Mouse (Mus musculus) ES-E14 (cell line): Measurements from ENCODE around the gene Mea1. TPM values are rescaled to one million over a fixed set of nuclear protein-coding genes. Genes with fewer than 3 reads are reported as not detected.

ENCODE experiments used
- DNase-seq: peaks from one replicate; pipeline ENCODE4 v3.0.0-alpha.2; 2013; ENCODE audit warnings: low read depth, low spot score
- H3K27ac ChIP-seq: 2 replicates; pipeline ENCODE4 v1.5.1; 2012; ENCODE audit warnings: low read depth, mild to moderate bottlenecking, low read length, moderate library complexity, mixed read lengths; ENCODE audit not compliant: poor library complexity, insufficient read depth, severe bottlenecking
- H3K36me3 ChIP-seq: 2 replicates; pipeline ENCODE4 v1.6.1; 2012; ENCODE audit warnings: mild to moderate bottlenecking, low read length, moderate library complexity, mixed read lengths; ENCODE audit not compliant: control insufficient read depth, poor library complexity, insufficient read depth, severe bottlenecking
- H3K4me1 ChIP-seq, 2 experiments: fragments of 150-350 bp in 1 of 2; sonication (generic) in 1 of 2; 2 replicates each; pipeline ENCODE4 v1.6.1; 2012; ENCODE audit warnings: low read length in 2 of 2, mild to moderate bottlenecking in 1 of 2, mixed read lengths in 1 of 2; ENCODE audit not compliant: control insufficient read depth in 2 of 2, insufficient read depth in 2 of 2, poor library complexity in 1 of 2
- H3K4me3 ChIP-seq, 2 experiments: fragments of 150-350 bp in 1 of 2; sonication (generic) in 1 of 2; 2 replicates each; pipeline ENCODE4 v1.5.1; 2012; ENCODE audit warnings: low read length in 2 of 2, low read depth in 1 of 2, mild to moderate bottlenecking in 1 of 2, mixed read lengths in 1 of 2; ENCODE audit not compliant: insufficient read depth in 1 of 2, poor library complexity in 1 of 2, severe bottlenecking in 1 of 2
- H3K9ac ChIP-seq: 2 replicates; pipeline ENCODE4 v1.6.1; 2012; ENCODE audit warnings: low read depth, mild to moderate bottlenecking, low read length, mixed read lengths; ENCODE audit not compliant: poor library complexity, insufficient read depth, severe bottlenecking
- H3K9me3 ChIP-seq: fragments of 150-350 bp; sonication (generic); 2 replicates; pipeline ENCODE4 v1.6.1; 2012; ENCODE audit warnings: low read depth, mild to moderate bottlenecking, low read length; ENCODE audit not compliant: control insufficient read depth, insufficient read depth
- CHD2 ChIP-seq: IDR thresholded peaks from 2 replicates; pipeline ENCODE4 v1.6.1; 2014; ENCODE audit warnings: mild to moderate bottlenecking, low read depth, low read length, inconsistent platforms
- HCFC1 ChIP-seq: IDR thresholded peaks from 2 replicates; pipeline ENCODE4 v1.6.1; 2012; ENCODE audit warnings: low read length, inconsistent platforms, borderline replicate concordance; ENCODE audit not compliant: insufficient read depth
- MAFK ChIP-seq: IDR thresholded peaks from 2 replicates; pipeline ENCODE4 v1.6.1; 2014; ENCODE audit warnings: mild to moderate bottlenecking, low read depth, low read length, inconsistent platforms; ENCODE audit not compliant: insufficient read depth
- ZC3H11A ChIP-seq: IDR thresholded peaks from 2 replicates; pipeline ENCODE4 v1.6.1; 2012; ENCODE audit warnings: low read depth, mild to moderate bottlenecking, inconsistent platforms, low read length, borderline replicate concordance
- ZNF384 ChIP-seq: IDR thresholded peaks from 2 replicates; pipeline ENCODE4 v1.6.1; 2012; ENCODE audit warnings: low read depth, low read length, inconsistent platforms
- in situ Hi-C, 2 experiments: fragments of 600-800 bp; cut with MboI; formaldehyde crosslinking; loops; one replicate each; pipeline ENCODE4 v1.15.1; 2025; ENCODE audit warnings: low sequenced_read_pairs in 2 of 2, inconsistent platforms in 1 of 2; ENCODE audit not compliant: unreplicated experiment in 2 of 2
- total RNA-seq: library from RNA; depleted of rRNA; stranded (reverse); fragments of 300-350 nt; gene quantifications from 2 replicates; pipeline ENCODE4 v1.2.3, GENCODE M21; 2012

Gene Mea1
- total RNA-seq, 1 experiment = 77.5 TPM

DNA sequence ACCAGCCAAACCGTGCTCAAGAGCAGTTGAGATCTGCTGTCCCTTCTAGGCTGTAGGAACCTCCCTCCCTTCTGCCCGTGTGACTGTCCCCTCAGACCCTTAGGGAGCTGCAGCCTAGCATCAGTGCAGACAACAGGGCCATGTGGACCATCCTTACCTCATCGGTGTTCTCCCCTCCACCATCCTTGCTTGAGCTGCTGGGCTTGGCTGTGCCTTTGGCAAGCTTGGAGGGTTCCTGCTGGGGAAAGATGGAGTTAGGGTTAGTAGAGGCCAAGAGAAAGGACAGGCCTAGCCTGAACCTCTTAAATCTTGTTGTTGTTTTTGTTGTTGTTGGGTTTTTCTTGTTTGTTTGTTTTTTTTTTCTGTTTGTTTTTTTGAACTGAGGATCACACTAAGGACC is 21.3 kb downstream of the Mea1 start:
- Histone ChIP-seq H3K9me3 (no peaks in the 10 kb centered on the region), H3K27ac (no peak overlapping the region), H3K4me3 (no peak overlapping the region), H3K9ac (no peak overlapping the region), H3K4me1 (peaks cover 7 to 12% of the 10 kb centered on the region in 2 experiments; a peak in 3 of 4 replicates), H3K36me3 (peaks cover 13% of the 10 kb centered on the region; the same call in 1 of the 2 replicates)
- TF ChIP-seq ZNF384 (no peak), MAFK (no peak), CHD2 (no peak), HCFC1 (no peak), ZC3H11A (no peak)
- in situ Hi-C loops = no loop called here
- DNase-seq = no peak

GRCm38 (mm10) chr17:46701489-46701888 is 22.9 kb downstream of the Mea1 start:
- Histone ChIP-seq H3K9me3 (no peaks in the 10 kb centered on the region), H3K36me3 (peaks cover 11% of the 10 kb centered on the region; the same call in 1 of the 2 replicates), H3K9ac (no peak overlapping the region), H3K4me3 (no peak overlapping the region), H3K27ac (no peak overlapping the region), H3K4me1 (peaks cover 9 to 12% of the 10 kb centered on the region in 2 experiments)
- TF ChIP-seq ZC3H11A (no peak), CHD2 (no peak), ZNF384 (no peak), HCFC1 (no peak), MAFK (no peak)
- in situ Hi-C loops = no loop called here
- no peak for DNase-seq

GRCm38 (mm10) chr17:46702100-46702499 is 23.5 kb downstream of the Mea1 start:
- H3K36me3 ChIP-seq = peaks cover 11% of the 10 kb centered on the region; the same call in 1 of the 2 replicates
- peaks cover 9 to 12% of the 10 kb centered on the region in 2 experiments for H3K4me1 ChIP-seq
- in situ Hi-C loops = no loop called here
- TF ChIP-seq ZNF384 (no peak), MAFK (no peak), ZC3H11A (no peak), CHD2 (no peak), HCFC1 (no peak)
- no peak for DNase-seq
- H3K9me3 ChIP-seq = no peaks in the 10 kb centered on the region
- H3K9ac ChIP-seq = no peak overlapping the region
- H3K27ac ChIP-seq = no peak overlapping the region
- no peak overlapping the region for H3K4me3 ChIP-seq

DNA sequence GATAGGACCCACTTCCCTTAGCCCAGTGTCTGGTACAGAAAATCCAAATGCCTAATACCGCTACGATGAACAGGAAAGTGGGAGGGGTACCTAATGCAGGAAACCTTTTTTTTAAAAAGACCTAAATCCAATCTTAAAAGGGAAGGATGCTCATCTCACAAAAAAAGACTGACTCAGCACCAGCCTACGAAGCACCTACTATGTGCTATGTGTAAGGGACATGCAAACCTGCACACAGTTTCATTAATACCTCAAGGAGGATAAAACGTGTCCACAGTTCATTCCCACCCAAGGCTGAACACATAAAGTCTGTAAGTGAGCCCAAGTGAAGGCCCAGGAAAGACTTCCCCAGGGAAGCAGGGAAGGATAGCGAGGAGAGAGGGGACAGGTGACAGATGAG is 23.9 kb downstream of the Mea1 start:
- Histone ChIP-seq H3K9ac (no peak overlapping the region), H3K4me3 (no peak overlapping the region), H3K27ac (no peak overlapping the region), H3K4me1 (peaks cover 9 to 12% of the 10 kb centered on the region in 2 experiments), H3K9me3 (no peaks in the 10 kb centered on the region), H3K36me3 (peaks cover 11% of the 10 kb centered on the region; the same call in 1 of the 2 replicates)
- in situ Hi-C loops = no loop called here
- DNase-seq = no peak
- TF ChIP-seq HCFC1 (no peak), ZNF384 (no peak), MAFK (no peak), CHD2 (no peak), ZC3H11A (no peak)
